Mouse (Mus musculus): ENCODE results near the gene Sectm1a. TPM values are rescaled to one million over a fixed set of nuclear protein-coding genes. Genes with fewer than 3 reads are reported as not detected.
"Not testable (repeated sequence)": the region's sequence is repeated elsewhere in the genome, so short reads cannot be mapped to it uniquely, and the experiment has no call there.

Gene Sectm1a
- total RNA-seq, 2 experiments from 2014 or later, result not detected

- no peak for DNase-seq (ENCODE audit: low spot score in 2 of 2)
Observed at GRCm38 (mm10) chr11:121089756-121090546, 8.9 kb upstream of the Sectm1a start.

- DNase-seq (ENCODE audit: low spot score in 2 of 2), result no peak
Observed at GRCm38 (mm10) chr11:121088997-121089396, 8.0 kb upstream of the Sectm1a start.

GRCm38 (mm10) chr11:121086296-121086695 is 5.3 kb upstream of the Sectm1a start:
- DNase-seq (ENCODE audit: low spot score in 2 of 2), result no peak

- DNase-seq (ENCODE audit: low spot score in 2 of 2), result no peak
Observed at GRCm38 (mm10) chr11:121085181-121085580, 4.2 kb upstream of the Sectm1a start.

GRCm38 (mm10) chr11:121082857-121083500 is 2.0 kb upstream of the Sectm1a start:
- DNase-seq (ENCODE audit: low spot score in 2 of 2), result no peak

- DNase-seq (ENCODE audit: low spot score in 2 of 2), result no peak
Observed at GRCm38 (mm10) chr11:121082250-121082649, 1.2 kb upstream of the Sectm1a start.

GRCm38 (mm10) chr11:121080330-121080729 is 690 bp downstream of the Sectm1a start:
- no peak for DNase-seq (ENCODE audit: low spot score in 2 of 2)

- no peak for DNase-seq (ENCODE audit: low spot score in 2 of 2)
Observed at GRCm38 (mm10) chr11:121075655-121076054, 5.4 kb downstream of the Sectm1a start.

GRCm38 (mm10) chr11:121069662-121070061 is 11.4 kb downstream of the Sectm1a start:
- DNase-seq (ENCODE audit: low spot score in 2 of 2), result not testable (repeated sequence)

GRCm38 (mm10) chr11:121067895-121068294 is 13.1 kb downstream of the Sectm1a start:
- DNase-seq (ENCODE audit: low spot score in 2 of 2), result no peak

- DNase-seq (ENCODE audit: low spot score in 2 of 2), result no peak
Observed at GRCm38 (mm10) chr11:121064197-121064596, 16.8 kb downstream of the Sectm1a start.

GRCm38 (mm10) chr11:121063379-121063778 is 17.6 kb downstream of the Sectm1a start, which contains the start of gene Sectm1b:
Gene Sectm1b (minus strand): TSS chr11:121063569.
- DNase-seq (ENCODE audit: low spot score in 2 of 2), result no peak

- no peak for DNase-seq (ENCODE audit: low spot score in 2 of 2)
Observed at GRCm38 (mm10) chr11:121061615-121062014, 19.4 kb downstream of the Sectm1a start.

- DNase-seq (ENCODE audit: low spot score in 2 of 2), result not testable (repeated sequence)
Observed at GRCm38 (mm10) chr11:121060401-121061067, 20.5 kb downstream of the Sectm1a start.

GRCm38 (mm10) chr11:121059471-121059870 is 21.5 kb downstream of the Sectm1a start:
- DNase-seq (ENCODE audit: low spot score in 2 of 2), result no peak

GRCm38 (mm10) chr11:121058956-121059355 is 22.1 kb downstream of the Sectm1a start:
- DNase-seq (ENCODE audit: low spot score in 2 of 2), result no peak

- DNase-seq (ENCODE audit: low spot score in 2 of 2), result no peak
Observed at GRCm38 (mm10) chr11:121058122-121058521, 22.9 kb downstream of the Sectm1a start.

GRCm38 (mm10) chr11:121056536-121057236 is 24.3 kb downstream of the Sectm1a start:
- no peak for DNase-seq (ENCODE audit: low spot score in 2 of 2)

GRCm38 (mm10) chr11:121053536-121053935 is 27.5 kb downstream of the Sectm1a start:
- DNase-seq (ENCODE audit: low spot score in 2 of 2), result peak; percentile 69 to 79

- no peak for DNase-seq (ENCODE audit: low spot score in 2 of 2)
Observed at GRCm38 (mm10) chr11:121052387-121052786, 28.6 kb downstream of the Sectm1a start.

- no peak for DNase-seq (ENCODE audit: low spot score in 2 of 2)
Observed at GRCm38 (mm10) chr11:121051793-121052192, 29.2 kb downstream of the Sectm1a start.
